Mouse (Mus musculus) hematopoietic multipotent progenitor cell, adult 10-12 weeks (in vitro differentiated cells): ENCODE results near the gene Lrch3. TPM values are rescaled to one million over a fixed set of nuclear protein-coding genes. Genes with fewer than 3 reads are reported as not detected.

Experiments
- polyA plus RNA-seq: library from polyadenylated mRNA; stranded (reverse); fragments of >175 nt; gene quantifications from 2 replicates; pipeline ENCODE4 v1.2.3, GENCODE M21; 2012; ENCODE audit warnings: low replicate concordance

Gene Lrch3
- 14.1 and 22.2 TPM in 2 replicates for polyA plus RNA-seq

DNA sequence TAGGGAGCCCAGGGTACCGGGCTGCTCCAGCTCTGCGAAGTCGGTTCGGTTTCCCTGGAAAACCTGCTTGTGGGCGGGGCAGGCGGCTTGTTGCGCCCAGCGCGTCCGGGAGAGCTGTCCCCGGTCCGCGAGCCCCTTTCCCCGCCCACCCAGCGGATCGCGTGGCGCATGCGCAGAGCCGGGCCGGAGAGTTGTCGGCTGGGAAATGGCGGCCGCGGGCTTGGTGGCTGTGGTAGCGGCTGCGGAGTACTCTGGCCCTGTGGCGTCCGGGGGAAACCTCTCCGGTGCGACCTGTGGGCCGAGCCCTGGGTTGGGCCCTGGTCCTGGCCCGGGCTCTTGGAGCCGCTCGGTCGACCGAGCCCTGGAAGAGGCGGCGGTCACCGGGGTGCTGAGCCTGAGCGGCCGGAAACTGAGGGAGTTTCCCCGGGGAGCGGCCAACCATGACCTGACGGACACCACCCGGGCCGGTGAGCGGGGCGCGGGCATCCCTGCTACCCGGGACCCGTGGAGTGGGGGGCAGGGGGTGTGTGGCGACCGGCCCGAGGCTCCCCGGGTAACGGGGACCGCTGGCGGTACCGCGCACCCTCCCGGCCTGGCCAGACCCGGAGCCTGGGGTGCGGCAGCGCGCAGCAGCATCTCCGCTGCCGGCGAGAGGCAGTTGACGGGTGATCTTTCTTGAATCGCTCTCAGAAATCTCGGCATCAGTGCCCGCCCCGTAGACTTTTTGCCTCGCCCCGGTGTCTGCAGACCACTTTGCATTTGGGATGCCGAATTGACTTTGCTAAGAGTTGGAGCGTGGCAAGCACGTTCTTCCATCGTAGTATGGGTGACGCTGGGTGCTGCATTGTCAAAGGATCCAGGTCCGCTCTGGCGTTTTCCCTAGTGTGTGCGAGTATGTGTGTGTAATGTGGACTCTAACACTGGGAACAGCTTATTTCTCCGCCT is at the start of gene Lrch3:
Gene Lrch3 (plus strand): TSS at position 164 of the 945 bp plus-strand sequence.

GRCm38 (mm10) chr16:32877343-32878156 is 36.4 kb upstream of the Lrch3 start, which contains the start of the genes Fyttd1 and Rubcn:
Gene Fyttd1 (plus strand): TSS chr16:32877500.
Gene Rubcn (minus strand): TSS chr16:32877766.

GRCm38 (mm10) chr16:33056095-33056785 is 142.3 kb downstream of the Lrch3 start, which contains the start of the genes Iqcg and Rpl35a:
Gene Iqcg (minus strand): TSS chr16:33056218.
Gene Rpl35a (plus strand): TSS chr16:33056453.

GRCm38 (mm10) chr16:33062024-33062681 is 148.3 kb downstream of the Lrch3 start, which contains the start of gene Lmln:
Gene Lmln (plus strand): TSS chr16:33062521.

Other genes with a start within 250 kb of the Lrch3 start
- 0.01 TPM in 1 of 2 replicates, not detected in the other for gene Muc4, start 178.2 kb upstream of the Lrch3 start, polyA plus RNA-seq
- 0.34 and 0.39 TPM in 2 replicates for gene Muc20, start 116.7 kb upstream of the Lrch3 start, polyA plus RNA-seq
- not detected in 2 replicates for gene Smbd1, start 103.6 kb upstream of the Lrch3 start, polyA plus RNA-seq
- 99.9 and 144 TPM in 2 replicates for gene Fyttd1, start 36.6 kb upstream of the Lrch3 start, polyA plus RNA-seq
- 27.4 and 37.2 TPM in 2 replicates for gene Rubcn, start 36.3 kb upstream of the Lrch3 start, polyA plus RNA-seq
- 0.99 TPM in 1 of 2 replicates, not detected in the other for gene Iqcg, start 142.1 kb downstream of the Lrch3 start, polyA plus RNA-seq
- gene Rpl35a, start 142.4 kb downstream of the Lrch3 start, polyA plus RNA-seq, result 47.8 and 75.1 TPM in 2 replicates
- gene Lmln, start 148.4 kb downstream of the Lrch3 start, polyA plus RNA-seq, result 0.42 TPM in 2 replicates